Comparison of ENCODE assay signal across 8 mouse cellular contexts in genomic region chr8:70905831-70906736, GRCm38 (mm10). TPM values are rescaled to one million over a fixed set of nuclear protein-coding genes. Genes with fewer than 3 reads are reported as not detected.
A peak's percentile ranks its signal among the peaks of the same experiment; 100 is the strongest.
DNase-seq lines count a peak whose midpoint lies in the region; ATAC-seq and TF ChIP-seq lines count a peak whose summit lies in the region.

TSS of gene Map1s (plus strand) at chr8:70905932.

- WGBS in forebrain, embryonic 10.5 days: under 1% methylated on average over 77 of the region's 86 CpGs
- under 1% methylated on average over 78 of the region's 86 CpGs for WGBS in heart, embryonic 14.5 days
- WGBS in liver, embryonic 14.5 days (ENCODE audit: insufficient replicate concordance): under 1% methylated on average over 86 of the region's 86 CpGs
- WGBS in stomach, embryonic 16.5 days: under 1% methylated on average over 68 of the region's 86 CpGs

- DNase-seq in CD4-positive, CD25-positive, alpha-beta regulatory T cell, adult 2 months (ENCODE audit: low read depth, low spot score): peak; percentile 92
- DNase-seq in brain, embryonic 18.5 days (ENCODE audit: low read depth, low spot score): peak; percentile 80
- peak; percentile 89 for DNase-seq in forebrain, embryonic 10.5 days (ENCODE audit: extremely low spot score, low spot score)
- DNase-seq in kidney, postnatal 14 days: peak; percentile 88
- DNase-seq in liver, embryonic 14.5 days (ENCODE audit: low read depth in 3 of 3, low spot score in 3 of 3): peak; percentile 48 to 61 (median 49)
- DNase-seq in neural tube, embryonic 10.5 days (ENCODE audit: extremely low spot score, low spot score): peak; percentile 93

- TF ChIP-seq EP300 in liver, embryonic 14.5 days (IDR thresholded peaks at IDR 0.05; ENCODE audit: low read depth): no peak

- peaks cover 16% of the 10 kb centered on the region for H3K27me3 ChIP-seq in forebrain, embryonic 10.5 days (ENCODE audit: poor library complexity, severe bottlenecking)
- H3K27me3 ChIP-seq in heart, embryonic 14.5 days (ENCODE audit: control insufficient read depth, insufficient read depth, low read length): 0 out of 2 replicates have a peak, but pooled peaks cover 3% of the 10 kb centered on the region
- H3K27me3 ChIP-seq in liver, embryonic 14.5 days (ENCODE audit: control insufficient read depth, insufficient read depth, low read length): no peaks in the 10 kb centered on the region
- H3K27me3 ChIP-seq in stomach, embryonic 16.5 days (ENCODE audit: control insufficient read depth, insufficient read depth, low read length): no peaks in the 10 kb centered on the region

- peak within 1 kb of the TSS; percentile 94 for H3K9ac ChIP-seq in heart, embryonic 14.5 days (ENCODE audit: low read length)
- H3K9ac ChIP-seq in liver, embryonic 14.5 days (replicated peaks): peak within 1 kb of the TSS; percentile 84
- H3K9ac ChIP-seq in stomach, embryonic 16.5 days (ENCODE audit: low read length): peak within 1 kb of the TSS; percentile 91

- peak within 1 kb of the TSS; percentile 98 for H3K27ac ChIP-seq in forebrain, embryonic 10.5 days
- H3K27ac ChIP-seq in heart, embryonic 14.5 days (replicated peaks in 1 of 2; ENCODE audit: control insufficient read depth in 1 of 2, insufficient read depth in 1 of 2, low read depth in 2 of 2, low read length in 2 of 2): peak within 1 kb of the TSS; percentile 44 to 92
- peak within 1 kb of the TSS; percentile 59 for H3K27ac ChIP-seq in liver, embryonic 14.5 days
- peak within 1 kb of the TSS; percentile 86 for H3K27ac ChIP-seq in stomach, embryonic 16.5 days (ENCODE audit: low read length)

- peak; percentile 87 for ATAC-seq in heart, embryonic 14.5 days (ENCODE audit: insufficient number of reproducible peaks, insufficient read depth, low FRiP score, low read depth)
- ATAC-seq in liver, embryonic 14.5 days (ENCODE audit: insufficient read depth): peak; percentile 79
- ATAC-seq in stomach, embryonic 16.5 days (ENCODE audit: insufficient read depth, low FRiP score): peak; percentile 91

- H3K4me2 ChIP-seq in heart, embryonic 14.5 days (ENCODE audit: low read length): peak within 1 kb of the TSS; percentile 81
- H3K4me2 ChIP-seq in liver, embryonic 14.5 days (ENCODE audit: low read depth): peak within 1 kb of the TSS; percentile 85
- peak within 1 kb of the TSS; percentile 76 for H3K4me2 ChIP-seq in stomach, embryonic 16.5 days (ENCODE audit: low read depth, low read length)

- TF ChIP-seq CTCF in liver, embryonic 14.5 days (IDR thresholded peaks at IDR 0.05; ENCODE audit: low read depth): no peak

- H3K36me3 ChIP-seq in forebrain, embryonic 10.5 days (replicated peaks): peaks cover 20% of the 10 kb centered on the region
- peaks cover 6% of the 10 kb centered on the region for H3K36me3 ChIP-seq in heart, embryonic 14.5 days (ENCODE audit: control insufficient read depth, insufficient read depth, low read length)
- no peaks in the 10 kb centered on the region for H3K36me3 ChIP-seq in liver, embryonic 14.5 days (replicated peaks; ENCODE audit: control insufficient read depth, insufficient read depth, low read depth)
- no peaks in the 10 kb centered on the region for H3K36me3 ChIP-seq in stomach, embryonic 16.5 days (ENCODE audit: control insufficient read depth, insufficient read depth, low read length)

- no peaks in the 10 kb centered on the region for H3K9me3 ChIP-seq in forebrain, embryonic 10.5 days
- H3K9me3 ChIP-seq in heart, embryonic 14.5 days (ENCODE audit: control insufficient read depth, low read length): no peaks in the 10 kb centered on the region
- no peaks in the 10 kb centered on the region for H3K9me3 ChIP-seq in liver, embryonic 14.5 days (ENCODE audit: control insufficient read depth, low read length)
- no peaks in the 10 kb centered on the region for H3K9me3 ChIP-seq in stomach, embryonic 16.5 days (replicated peaks; ENCODE audit: control insufficient read depth, low read length)

- H3K4me3 ChIP-seq in forebrain, embryonic 10.5 days: peak within 1 kb of the TSS; percentile 97
- peak within 1 kb of the TSS; percentile 74 to 86 for H3K4me3 ChIP-seq in heart, embryonic 14.5 days (ENCODE audit: control insufficient read depth in 1 of 2, insufficient read depth in 1 of 2, low read depth in 1 of 2, low read length in 2 of 2)
- H3K4me3 ChIP-seq in liver, embryonic 14.5 days (ENCODE audit: insufficient read depth in 1 of 2, low read depth in 2 of 2, low read length in 2 of 2): peak within 1 kb of the TSS; percentile 69 to 87
- peak within 1 kb of the TSS; percentile 82 for H3K4me3 ChIP-seq in stomach, embryonic 16.5 days (replicated peaks; ENCODE audit: low read length)

- H3K4me1 ChIP-seq in forebrain, embryonic 10.5 days: peaks cover 24% of the 10 kb centered on the region
- H3K4me1 ChIP-seq in heart, embryonic 14.5 days (ENCODE audit: control insufficient read depth in 2 of 2, insufficient read depth in 2 of 2, low read length in 2 of 2): peaks cover 8 to 21% of the 10 kb centered on the region in 2 experiments
- H3K4me1 ChIP-seq in liver, embryonic 14.5 days (replicated peaks; ENCODE audit: control insufficient read depth in 2 of 2, insufficient read depth in 2 of 2, low read length in 1 of 2): peaks cover 15 to 23% of the 10 kb centered on the region in 2 experiments; a peak in 3 of 4 replicates
- peaks cover 10% of the 10 kb centered on the region for H3K4me1 ChIP-seq in stomach, embryonic 16.5 days (ENCODE audit: control insufficient read depth, insufficient read depth, low read length)

RNA-seq across cellular contexts. Expression of gene Map1s, which starts in this region (rescaled TPM):
- 69.1 and 69.3 TPM in 2 replicates for polyA plus RNA-seq in forebrain, embryonic 10.5 days (2016; fragmentation: Nextera tagmentation; extraction: Ambion mirVana)
- 24.8 and 29.9 TPM in 2 replicates for polyA plus RNA-seq in heart, embryonic 14.5 days (2014; fragmentation: Nextera tagmentation; extraction: Ambion mirVana)
- polyA plus RNA-seq in liver, embryonic 14.5 days (2012; rRNA removed): 11.5 and 15.4 TPM in 2 replicates
- 9.3 and 11.8 TPM in 2 replicates for polyA plus RNA-seq in liver, embryonic 14.5 days (2014; fragmentation: Nextera tagmentation; extraction: Ambion mirVana)
- polyA plus RNA-seq in stomach, embryonic 16.5 days (2015; fragmentation: Nextera tagmentation; extraction: Ambion mirVana): 39.8 and 41.4 TPM in 2 replicates

Comparison
In these comparisons a context has a peak if more than half of its experiments do, and no peak if none do; other contexts are left out.
1. Peak in every context shown above with its lines: DNase-seq, ATAC-seq, H3K4me3 ChIP-seq and H3K27ac ChIP-seq.